Mouse (Mus musculus): ENCODE measurements at regions not wholly inside any gene's neighbourhood (a gene's known extent, or its start where the extent isn't known, plus 50 kb on each side); places are given as distances from the start of the nearest gene placed in this dataset.

DNA sequence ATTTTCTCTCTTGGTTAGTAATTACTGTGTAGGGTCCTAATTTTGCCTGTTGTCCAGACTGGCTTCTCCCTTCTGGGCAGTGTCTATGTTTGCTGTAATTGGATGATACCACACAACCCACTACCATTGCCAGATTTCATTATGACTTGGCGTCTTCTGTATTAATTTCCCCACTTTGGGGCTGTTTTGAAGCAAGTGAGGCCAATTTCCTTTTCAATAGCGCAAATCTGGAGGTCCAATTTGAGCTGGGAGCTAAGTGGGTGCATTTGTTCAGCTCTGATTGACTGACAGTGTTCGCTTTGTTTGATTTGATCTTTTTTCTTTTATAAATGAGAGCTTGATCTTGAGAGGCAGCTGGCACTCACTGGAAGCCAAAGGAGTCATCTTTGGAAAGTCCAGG is 266.4 kb downstream of the Slc4a3 start:
- no peak for DNase-seq
- intact Hi-C loops (cut with DNase I) = no loop called here

DNA sequence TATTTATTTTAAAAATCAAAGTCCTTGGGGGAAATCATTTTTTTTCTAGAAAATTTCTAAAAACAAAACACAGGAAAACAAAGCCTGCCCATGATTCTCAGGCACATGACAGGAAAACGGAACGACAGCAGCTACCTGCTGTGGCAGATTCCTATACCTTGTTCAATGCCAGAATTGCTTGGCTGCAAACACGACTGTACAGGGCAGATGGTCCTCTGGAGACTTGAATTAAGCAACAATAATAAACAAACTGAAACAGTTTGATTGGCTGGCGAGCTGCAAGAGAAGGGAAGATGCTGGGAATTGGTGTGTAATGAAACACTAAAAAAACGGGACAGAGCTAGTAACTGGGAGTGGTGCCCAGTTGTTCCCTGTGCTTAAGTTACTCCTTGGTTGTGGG is 280.1 kb downstream of the Slc4a3 start:
- no peak for DNase-seq
- intact Hi-C loops (cut with DNase I) = no loop called here

DNA sequence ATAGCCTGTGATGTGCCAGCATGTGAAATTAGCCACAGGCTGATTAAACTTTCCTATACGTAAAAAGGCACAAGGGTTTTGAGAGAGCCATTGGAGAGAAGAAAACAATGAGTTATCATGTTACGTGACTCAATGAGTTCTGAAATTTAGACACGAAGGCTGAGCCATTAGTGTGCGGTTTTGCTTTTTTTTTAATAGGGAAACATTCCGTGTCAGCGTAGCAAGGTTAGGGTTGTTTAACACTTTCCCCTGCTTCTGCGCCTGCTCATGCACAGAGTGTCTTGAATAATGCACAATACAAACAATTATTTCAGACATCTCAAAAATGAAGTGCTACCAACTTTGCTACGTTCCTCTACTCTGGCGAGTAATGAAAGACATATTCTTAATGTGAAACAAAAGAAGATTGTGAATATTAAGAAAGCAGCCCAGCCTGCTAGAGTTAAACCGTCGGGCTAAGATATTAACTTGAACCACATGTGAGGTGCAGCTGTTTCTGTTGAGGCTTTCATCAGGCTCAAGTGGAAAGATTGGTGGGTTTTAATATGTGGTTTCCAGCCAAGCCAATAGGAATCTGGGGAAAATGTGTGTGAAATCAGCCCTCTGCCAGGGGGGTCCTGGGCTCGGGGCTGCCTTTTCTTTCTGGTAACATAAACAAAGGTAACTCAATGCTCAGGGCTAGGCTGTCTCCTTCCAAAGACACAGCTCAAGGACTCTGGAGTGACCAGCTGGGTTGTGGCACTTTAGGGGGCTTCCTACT is 287.2 kb downstream of the Slc4a3 start:
- intact Hi-C loops (cut with DNase I) = no loop called here
- peak; percentile 1 to 7 for DNase-seq

DNA sequence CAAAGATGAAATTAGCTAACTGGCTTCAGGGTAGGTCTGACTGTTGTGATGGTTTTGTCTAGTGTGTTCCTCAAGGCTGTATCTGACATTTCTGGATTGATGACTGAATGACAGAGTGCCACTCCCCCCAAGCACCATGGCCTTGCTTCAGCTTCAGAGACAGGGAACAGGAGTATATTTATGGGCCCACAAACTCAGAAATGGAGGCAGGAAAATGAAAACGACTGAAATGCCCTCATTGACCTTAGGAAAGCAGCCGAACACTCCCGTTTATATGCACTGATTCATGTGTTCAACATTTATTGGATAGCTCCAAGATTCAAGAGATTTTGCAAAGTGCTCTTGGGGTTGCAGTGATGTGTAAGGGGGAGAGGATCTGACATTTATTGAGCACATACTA is 288.3 kb downstream of the Slc4a3 start:
- DNase-seq = no peak
- intact Hi-C loops (cut with DNase I) = no loop called here

DNA sequence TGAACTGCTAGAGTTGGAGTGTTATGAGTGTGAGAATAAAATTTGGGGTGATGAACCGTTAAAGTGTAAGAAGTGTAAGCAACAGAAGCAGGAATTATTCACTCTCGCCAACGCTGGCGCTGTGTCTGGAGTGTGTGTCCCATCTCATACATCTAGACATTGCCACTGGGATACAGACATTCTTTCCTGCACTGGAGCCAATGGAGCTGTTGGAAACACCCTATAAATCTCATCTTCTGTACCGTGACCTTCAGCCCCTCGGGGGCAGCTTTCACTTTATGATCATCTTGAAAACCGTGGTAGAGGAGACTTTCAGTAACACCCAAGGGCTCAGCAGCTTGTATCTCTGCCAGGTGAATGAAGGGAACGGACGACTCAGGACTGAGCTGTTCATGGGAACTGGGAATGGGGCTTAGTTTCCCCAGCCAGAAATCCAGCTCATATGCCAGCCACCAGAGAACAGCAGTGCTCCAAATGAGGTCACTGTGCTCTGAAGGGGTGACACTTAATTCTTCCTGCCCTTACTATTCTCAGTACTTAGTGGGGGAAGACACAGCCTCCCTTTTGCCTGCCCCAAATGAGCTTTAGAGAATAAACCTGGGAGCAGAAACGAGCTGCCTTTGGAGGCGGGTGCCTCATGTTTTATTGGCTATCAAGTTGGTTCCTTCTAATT is 293.6 kb downstream of the Slc4a3 start:
- DNase-seq = no peak
- intact Hi-C loops (cut with DNase I) = no loop called here

DNA sequence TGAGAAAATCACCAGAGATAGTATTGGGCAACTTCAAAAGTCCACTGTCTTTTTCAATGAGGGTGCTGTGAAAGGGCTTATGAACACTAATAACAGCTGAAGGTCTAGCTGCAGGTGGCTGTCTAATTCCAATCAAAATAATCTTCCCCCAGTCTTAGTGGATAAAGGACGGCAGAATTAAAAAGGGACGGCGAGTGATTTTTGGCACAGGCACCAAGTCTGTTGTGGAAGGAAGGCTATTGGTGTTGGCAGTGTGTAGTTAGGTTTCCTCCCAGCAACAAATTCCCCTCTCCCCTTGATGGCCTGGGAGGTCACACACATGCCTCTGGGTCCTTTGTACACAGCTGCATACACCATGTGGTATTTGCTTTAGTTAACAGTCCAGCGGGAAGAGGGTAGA is 296.3 kb downstream of the Slc4a3 start:
- intact Hi-C loops (cut with DNase I) = no loop called here
- no peak for DNase-seq

DNA sequence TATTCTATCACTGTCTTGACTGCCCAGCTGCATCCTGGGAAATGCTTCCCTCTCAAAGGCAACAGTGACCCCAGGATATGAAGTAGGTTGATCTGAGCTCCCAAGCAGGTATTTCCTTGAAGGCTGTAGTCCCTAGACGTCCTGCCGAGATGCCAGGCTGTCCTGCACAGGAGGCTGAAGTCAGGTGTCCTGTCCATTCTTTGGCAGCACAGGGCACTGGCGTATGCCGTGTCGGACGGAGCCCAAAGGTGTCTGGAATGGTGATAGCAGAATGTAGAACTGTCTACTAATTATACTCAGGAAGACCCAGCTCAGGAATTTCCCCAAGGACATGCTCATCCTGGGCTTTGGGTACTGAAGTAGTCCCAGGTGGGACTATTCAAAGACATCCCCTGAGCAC is 297.3 kb downstream of the Slc4a3 start:
- no peak for DNase-seq
- intact Hi-C loops (cut with DNase I) = no loop called here

DNA sequence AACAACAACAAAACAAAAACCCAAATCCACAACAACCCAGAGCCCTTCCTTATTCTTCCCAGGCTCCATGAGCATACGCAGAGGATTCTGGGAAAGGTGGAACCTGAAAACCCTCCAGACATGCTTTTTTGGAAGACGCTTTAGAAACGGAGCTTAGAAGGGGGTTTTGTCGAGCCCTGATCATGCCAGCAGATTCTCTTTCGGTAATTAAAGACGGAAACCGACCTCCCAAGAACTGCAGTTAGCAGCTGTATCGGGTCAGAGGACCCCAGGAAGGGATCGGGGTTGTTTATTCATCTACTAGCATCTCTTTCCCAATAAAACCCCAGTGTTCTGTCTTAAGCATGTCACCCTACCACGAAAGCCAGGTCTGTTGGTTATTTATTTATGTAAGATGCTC is 298.1 kb downstream of the Slc4a3 start:
- intact Hi-C loops (cut with DNase I) = no loop called here

DNA sequence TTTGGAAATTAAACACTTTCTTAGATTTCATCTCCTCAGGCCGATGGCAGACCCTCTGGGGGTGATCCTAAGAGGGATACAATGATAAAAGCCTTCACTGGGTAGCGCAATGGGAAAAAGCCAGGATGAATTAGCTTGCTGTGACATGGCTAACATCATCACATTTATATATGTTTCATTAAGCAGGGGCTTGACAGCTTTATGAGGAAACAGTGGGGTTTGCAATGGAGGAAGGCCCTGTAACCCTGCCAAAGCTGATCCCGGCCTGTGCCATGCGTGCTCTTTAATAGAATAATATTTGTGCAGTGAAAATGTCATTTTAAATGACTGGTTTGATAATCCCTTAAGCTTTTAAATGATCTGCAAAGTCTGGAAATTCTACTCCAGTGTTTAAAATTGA is 298.5 kb downstream of the Slc4a3 start:
- no peak for DNase-seq
- intact Hi-C loops (cut with DNase I) = no loop called here

More for the DNA sequence above, 298.1 kb downstream of the Slc4a3 start:
- DNase-seq = no peak

DNA sequence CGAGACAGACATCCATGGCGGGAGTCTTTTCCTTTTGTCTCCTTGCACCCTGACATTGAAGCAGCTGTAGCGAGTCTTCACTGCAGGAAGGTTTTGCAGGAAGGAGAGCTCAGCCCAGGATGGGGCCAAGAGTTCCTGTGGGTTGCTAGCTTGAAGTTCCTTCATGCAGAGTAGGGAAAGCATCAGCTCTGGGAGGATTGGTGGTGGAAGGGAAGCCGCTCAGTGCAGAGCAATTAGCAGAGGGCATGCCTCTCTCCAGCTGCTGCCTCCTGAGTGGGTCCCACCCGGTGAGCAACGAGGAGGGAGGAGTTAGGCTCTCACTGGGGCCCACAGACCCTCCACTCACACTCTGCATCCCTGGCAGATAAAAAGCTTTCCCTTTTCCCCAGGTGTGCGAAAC is 298.9 kb downstream of the Slc4a3 start:
- no peak for DNase-seq
- intact Hi-C loops (cut with DNase I) = no loop called here

DNA sequence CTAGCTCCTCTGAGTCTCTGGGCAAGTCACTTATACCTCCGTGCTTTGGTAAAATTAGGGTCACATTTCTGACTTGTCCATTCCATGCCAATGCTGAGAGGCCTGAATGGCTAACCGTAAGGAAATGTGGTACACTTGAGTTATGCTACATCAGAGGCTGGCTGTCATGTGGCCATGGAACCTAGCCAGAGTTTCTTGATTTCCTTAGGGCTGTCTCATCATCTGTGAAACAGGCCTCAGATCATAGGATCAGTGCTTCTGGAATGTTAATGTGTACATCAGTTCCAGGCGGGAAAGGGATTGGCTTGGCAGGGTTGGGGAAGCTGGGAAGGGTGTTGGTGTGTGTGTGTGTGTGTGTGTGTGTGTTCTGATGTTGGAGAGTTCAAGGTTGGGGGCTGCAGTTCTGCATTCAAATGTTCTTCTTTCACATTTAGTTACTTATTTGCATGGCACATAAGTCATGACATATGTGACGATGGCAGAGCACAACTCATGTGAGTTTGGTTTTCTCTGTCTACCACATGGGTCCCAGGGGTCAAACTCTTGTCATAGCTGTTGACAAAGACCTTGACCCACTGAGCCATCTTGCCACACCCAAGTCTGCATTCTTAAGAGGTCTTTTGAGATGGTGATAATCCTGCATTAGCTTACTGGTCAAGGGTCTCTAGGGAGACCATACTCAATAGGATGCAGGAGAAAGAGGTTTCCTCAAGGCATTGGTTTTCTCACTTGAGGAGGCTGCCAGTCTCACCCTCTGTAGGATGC is 299.9 kb downstream of the Slc4a3 start:
- intact Hi-C loops (cut with DNase I) = no loop called here
- no peak for DNase-seq

DNA sequence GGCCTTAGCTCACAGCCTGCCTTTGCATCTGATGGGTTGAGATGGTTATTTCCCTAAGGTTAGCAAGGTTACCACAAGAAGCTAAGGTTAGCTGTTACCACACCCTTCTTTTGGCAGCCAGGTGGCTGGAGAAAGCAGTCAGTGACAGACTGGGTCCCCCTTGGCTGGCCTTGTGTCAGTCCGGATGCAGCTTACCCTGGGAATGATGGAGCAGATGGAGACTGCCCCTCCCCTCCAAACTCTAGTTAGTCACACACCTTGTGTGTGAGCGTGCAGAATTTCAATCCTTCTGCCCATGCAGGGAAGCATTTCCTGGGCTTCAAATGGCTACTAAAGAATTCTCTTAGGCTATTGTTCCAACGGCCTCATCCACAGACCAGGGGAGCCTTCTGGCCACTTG is 301.6 kb downstream of the Slc4a3 start:
- intact Hi-C loops (cut with DNase I) = no loop called here
- DNase-seq = no peak

DNA sequence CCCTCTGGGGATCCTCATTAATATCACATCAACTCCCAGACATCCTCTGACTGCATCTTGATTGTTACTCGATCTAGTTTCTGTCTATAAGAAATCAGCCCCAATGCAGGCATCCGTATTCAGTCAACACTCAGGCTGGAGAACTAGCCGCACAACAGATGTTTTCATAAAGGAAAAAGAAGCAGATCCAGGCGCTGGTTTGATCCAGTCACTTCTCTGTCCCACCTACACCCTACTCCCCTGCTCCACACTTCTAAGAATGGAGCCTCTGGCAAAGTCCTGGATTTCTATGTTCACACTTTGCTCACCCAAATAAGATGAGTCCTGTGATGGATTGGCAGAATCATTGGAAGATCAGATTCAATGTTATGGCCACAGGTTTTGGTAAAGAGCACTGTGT is 302.4 kb downstream of the Slc4a3 start:
- no peak for DNase-seq
- intact Hi-C loops (cut with DNase I) = no loop called here

DNA sequence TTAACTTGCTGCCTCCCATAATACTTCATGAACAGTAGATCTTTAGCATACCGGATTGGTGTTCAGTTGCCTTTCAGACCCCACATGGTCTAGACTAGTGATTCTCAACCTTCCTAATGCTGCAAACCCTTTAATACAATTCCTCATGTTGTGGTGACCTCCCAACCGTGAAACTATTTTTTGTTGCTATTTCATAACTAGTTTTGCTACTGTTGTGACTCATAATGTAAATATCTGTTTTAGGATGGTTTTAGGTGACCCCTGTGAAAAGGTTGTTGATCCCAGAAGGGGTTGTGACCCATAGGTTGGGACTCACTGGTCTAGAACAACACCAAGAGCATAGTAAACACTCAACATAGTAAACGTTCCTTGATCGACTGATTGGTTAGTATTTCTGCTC is 304.1 kb downstream of the Slc4a3 start:
- DNase-seq = no peak
- intact Hi-C loops (cut with DNase I) = no loop called here

DNA sequence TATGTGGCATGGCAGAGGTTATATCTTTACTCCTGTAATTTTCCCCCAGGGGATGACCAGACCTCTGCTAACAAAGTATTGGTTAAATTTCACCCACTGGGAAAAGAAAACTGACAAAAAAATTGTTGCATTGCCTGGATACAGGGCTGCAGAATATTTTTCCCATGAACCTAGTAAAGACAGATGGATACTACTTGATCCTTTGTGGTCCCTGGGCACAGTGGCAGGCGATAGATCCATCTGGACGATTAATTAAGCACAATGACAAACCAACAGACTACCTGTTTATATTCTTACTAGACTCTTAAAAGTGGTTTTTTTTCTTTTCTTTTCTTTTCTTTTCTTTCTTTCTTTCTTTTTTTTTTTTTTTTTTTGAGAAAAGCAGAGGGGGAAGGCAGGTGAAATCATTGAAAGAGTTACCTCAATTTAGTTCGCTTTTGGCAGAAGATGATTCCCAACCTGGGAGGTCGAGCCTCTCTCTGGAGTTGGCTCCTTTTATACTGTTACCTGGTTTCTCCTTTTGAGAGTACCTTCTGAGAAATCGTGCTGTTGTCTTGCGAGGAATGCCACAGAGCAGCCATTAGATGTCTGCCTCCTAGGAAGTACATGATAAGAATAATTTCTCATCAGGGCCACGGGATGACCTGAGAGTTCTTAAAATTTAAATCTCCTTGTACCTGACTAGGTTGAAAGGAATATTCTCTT is 312.6 kb downstream of the Slc4a3 start:
- intact Hi-C loops (cut with DNase I) = no loop called here
- no peak for DNase-seq

DNA sequence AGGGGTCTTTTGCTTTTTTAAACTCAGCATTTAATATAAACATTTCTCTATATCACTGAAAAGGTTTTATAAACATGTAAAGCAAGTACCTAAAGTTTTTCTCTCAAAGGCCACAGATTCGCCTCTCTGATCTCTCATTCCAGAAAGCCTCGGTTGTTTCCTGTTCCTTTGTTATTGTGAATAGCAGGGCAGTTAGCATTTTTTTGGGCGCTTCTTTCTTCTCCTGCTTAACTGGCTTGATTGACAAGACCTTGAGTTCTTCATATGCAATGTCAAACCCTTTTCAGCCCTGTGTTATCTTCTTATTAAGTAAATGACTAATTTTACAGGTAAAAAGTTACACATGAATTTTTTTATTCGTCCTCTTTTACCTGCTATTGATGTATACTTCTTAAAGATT is 316.7 kb downstream of the Slc4a3 start:
- DNase-seq = no peak
- intact Hi-C loops (cut with DNase I) = no loop called here

DNA sequence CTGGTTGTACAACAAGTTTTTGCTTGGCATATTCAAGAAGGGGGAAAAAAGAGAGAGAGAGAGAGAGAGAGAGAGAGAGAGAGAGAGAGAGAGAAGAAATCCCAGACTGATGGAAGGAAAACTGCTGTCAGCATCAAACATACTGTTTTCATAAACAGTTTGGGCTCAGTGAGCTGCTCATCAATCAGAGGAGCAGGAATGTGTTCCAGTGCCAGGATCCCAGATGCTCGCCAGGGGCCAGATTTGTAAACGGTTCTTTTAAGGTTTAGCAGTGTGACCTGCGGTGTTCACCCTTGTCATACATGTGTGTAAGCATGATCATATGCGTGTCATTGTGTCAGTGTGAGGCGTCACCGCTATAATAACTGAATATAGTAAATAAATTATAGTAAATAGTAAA is 320.5 kb downstream of the Slc4a3 start:
- intact Hi-C loops (cut with DNase I) = no loop called here
- no peak for DNase-seq

DNA sequence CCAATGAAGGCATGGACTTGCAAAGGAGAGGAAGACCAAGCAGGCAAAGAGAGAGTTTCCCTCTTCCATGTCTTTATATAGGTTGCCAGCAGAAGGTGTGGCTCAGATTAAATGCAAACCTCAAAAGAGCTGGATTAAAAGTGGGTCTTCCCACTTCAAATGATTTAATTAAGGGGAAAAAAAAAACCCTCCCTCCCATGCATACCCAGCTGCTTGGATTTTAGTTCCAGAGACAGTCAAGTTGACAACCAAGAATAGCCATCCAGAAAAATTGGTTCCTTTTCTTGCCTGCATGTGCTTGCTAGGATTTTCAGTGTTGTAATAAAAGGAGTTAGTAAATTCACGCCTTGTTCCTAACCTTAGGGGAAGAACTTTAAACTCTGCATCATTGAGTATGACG is 323.3 kb downstream of the Slc4a3 start:
- no peak for DNase-seq
- intact Hi-C loops (cut with DNase I) = no loop called here

DNA sequence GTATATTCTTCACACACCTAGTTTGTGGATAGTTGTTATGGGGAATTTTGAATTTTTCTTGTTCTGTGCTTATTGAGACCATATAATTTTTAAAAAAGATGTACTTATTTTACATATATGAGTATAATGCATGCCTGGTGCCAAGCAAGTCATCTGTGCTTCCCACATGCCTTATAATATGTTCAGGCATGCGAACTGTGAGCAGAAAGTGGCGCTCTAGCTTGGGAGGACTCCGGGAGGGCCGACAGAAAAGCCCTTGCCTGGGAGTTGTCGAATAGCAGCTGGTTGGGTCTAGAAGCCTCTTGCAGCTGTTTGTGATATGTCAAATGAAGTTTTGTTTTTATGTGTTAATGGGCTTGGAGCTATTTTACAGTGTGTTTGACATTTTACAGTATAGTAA is 323.8 kb downstream of the Slc4a3 start:
- intact Hi-C loops (cut with DNase I) = no loop called here
- DNase-seq = no peak

DNA sequence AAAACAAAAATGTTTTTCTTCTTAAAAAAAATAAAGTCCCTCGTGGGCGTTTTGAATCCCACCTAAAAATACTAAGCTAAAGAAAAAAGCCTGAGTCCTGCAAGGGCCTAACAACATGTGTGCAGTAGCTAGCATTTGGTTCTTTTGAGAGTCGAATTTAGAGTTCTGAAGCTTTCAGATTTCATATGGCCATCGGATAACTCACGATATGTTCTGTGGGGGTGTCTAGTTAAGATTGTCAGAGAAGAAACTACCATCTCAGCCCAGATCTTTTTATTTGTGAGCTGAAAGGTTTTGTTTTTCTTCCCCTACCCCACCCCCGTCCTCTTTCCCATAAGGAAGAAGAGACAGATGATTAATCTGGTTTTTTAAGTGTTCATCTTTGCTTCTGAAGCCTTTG is 327.8 kb downstream of the Slc4a3 start:
- intact Hi-C loops (cut with DNase I) = no loop called here

DNA sequence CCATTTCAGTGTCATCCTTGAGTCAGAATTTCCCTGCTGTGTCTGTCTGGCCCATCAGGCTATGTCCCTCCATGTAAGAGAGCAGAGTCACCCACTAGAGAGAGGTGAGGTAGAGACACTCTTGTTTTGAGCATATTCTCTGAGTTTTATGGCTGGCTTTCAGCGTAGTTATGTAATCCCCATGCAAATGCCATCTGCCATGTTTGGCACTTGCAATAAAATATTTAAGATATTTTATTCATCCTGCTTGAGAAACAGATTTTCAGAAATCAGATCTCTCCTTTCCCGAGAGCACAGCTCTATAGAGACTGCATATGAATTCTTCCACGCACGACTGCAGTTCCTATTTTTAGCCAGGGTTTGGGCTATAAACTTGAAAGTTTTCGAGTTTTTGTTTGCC is 331.1 kb downstream of the Slc4a3 start:
- intact Hi-C loops (cut with DNase I) = no loop called here
- DNase-seq = no peak

More for the DNA sequence above, 327.8 kb downstream of the Slc4a3 start:
- no peak for DNase-seq

All from heart, postnatal 10 days (tissue).